Mouse (Mus musculus): ENCODE results near the gene Tmtc2.

Gene Tmtc2

GRCm38 (mm10) chr10:105501736-105502135, 72.5 kb downstream of the Tmtc2 start:
- DNase-seq (ENCODE audit: extremely low read depth, low read depth, low spot score) = no peak

- no peak for DNase-seq (ENCODE audit: extremely low read depth, low read depth, low spot score)
Measured at GRCm38 (mm10) chr10:105500482-105500881, 73.8 kb downstream of the Tmtc2 start.

- no peak for DNase-seq (ENCODE audit: extremely low read depth, low read depth, low spot score)
Measured at GRCm38 (mm10) chr10:105495248-105495647, 79.0 kb downstream of the Tmtc2 start.

- DNase-seq (ENCODE audit: extremely low read depth, low read depth, low spot score) = no peak
Measured at GRCm38 (mm10) chr10:105492485-105492884, 81.8 kb downstream of the Tmtc2 start.

GRCm38 (mm10) chr10:105490748-105491147, 83.5 kb downstream of the Tmtc2 start:
- no peak for DNase-seq (ENCODE audit: extremely low read depth, low read depth, low spot score)

GRCm38 (mm10) chr10:105489970-105490735, 84.1 kb downstream of the Tmtc2 start:
- no peak for DNase-seq (ENCODE audit: extremely low read depth, low read depth, low spot score)

GRCm38 (mm10) chr10:105486977-105487376, 87.3 kb downstream of the Tmtc2 start:
- no peak for DNase-seq (ENCODE audit: extremely low read depth, low read depth, low spot score)

- DNase-seq (ENCODE audit: extremely low read depth, low read depth, low spot score) = no peak
Measured at GRCm38 (mm10) chr10:105484355-105485094, 89.7 kb downstream of the Tmtc2 start.

- no peak for DNase-seq (ENCODE audit: extremely low read depth, low read depth, low spot score)
Measured at GRCm38 (mm10) chr10:105479771-105480170, 94.5 kb downstream of the Tmtc2 start.

- no peak for DNase-seq (ENCODE audit: extremely low read depth, low read depth, low spot score)
Measured at GRCm38 (mm10) chr10:105477623-105478238, 96.5 kb downstream of the Tmtc2 start.

GRCm38 (mm10) chr10:105474162-105474830, 100.0 kb downstream of the Tmtc2 start:
- DNase-seq (ENCODE audit: extremely low read depth, low read depth, low spot score) = no peak

- no peak for DNase-seq (ENCODE audit: extremely low read depth, low read depth, low spot score)
Measured at GRCm38 (mm10) chr10:105464378-105464777, 109.9 kb downstream of the Tmtc2 start.

GRCm38 (mm10) chr10:105453441-105453840, 120.8 kb downstream of the Tmtc2 start:
- no peak for DNase-seq (ENCODE audit: extremely low read depth, low read depth, low spot score)

- no peak for DNase-seq (ENCODE audit: extremely low read depth, low read depth, low spot score)
Measured at GRCm38 (mm10) chr10:105447191-105447590, 127.1 kb downstream of the Tmtc2 start.

- no peak for DNase-seq (ENCODE audit: extremely low read depth, low read depth, low spot score)
Measured at GRCm38 (mm10) chr10:105444309-105444708, 129.9 kb downstream of the Tmtc2 start.

- DNase-seq (ENCODE audit: extremely low read depth, low read depth, low spot score) = no peak
Measured at GRCm38 (mm10) chr10:105434879-105435278, 139.4 kb downstream of the Tmtc2 start.

GRCm38 (mm10) chr10:105430885-105431284, 143.4 kb downstream of the Tmtc2 start:
- no peak for DNase-seq (ENCODE audit: extremely low read depth, low read depth, low spot score)

GRCm38 (mm10) chr10:105430232-105430631, 144.0 kb downstream of the Tmtc2 start:
- DNase-seq (ENCODE audit: extremely low read depth, low read depth, low spot score) = no peak

GRCm38 (mm10) chr10:105428080-105428479, 146.2 kb downstream of the Tmtc2 start:
- no peak for DNase-seq (ENCODE audit: extremely low read depth, low read depth, low spot score)

GRCm38 (mm10) chr10:105427625-105428024, 146.6 kb downstream of the Tmtc2 start:
- DNase-seq (ENCODE audit: extremely low read depth, low read depth, low spot score) = no peak

GRCm38 (mm10) chr10:105425052-105425451, 149.2 kb downstream of the Tmtc2 start:
- DNase-seq (ENCODE audit: extremely low read depth, low read depth, low spot score) = no peak

All from fat pad, adult 2 months (tissue).